Mouse (Mus musculus): Measurements from ENCODE around the gene Mto1. TPM values are rescaled to one million over a fixed set of nuclear protein-coding genes. Genes with fewer than 3 reads are reported as not detected.
A peak's percentile ranks its signal among the peaks of the same experiment; 100 is the strongest.
"Not testable (repeated sequence)": the region's sequence is repeated elsewhere in the genome, so short reads cannot be mapped to it uniquely, and the experiment has no call there.

Mto1 gene
- polyA plus RNA-seq, 1 experiment from 2014 or later: 26.2 TPM

DNA sequence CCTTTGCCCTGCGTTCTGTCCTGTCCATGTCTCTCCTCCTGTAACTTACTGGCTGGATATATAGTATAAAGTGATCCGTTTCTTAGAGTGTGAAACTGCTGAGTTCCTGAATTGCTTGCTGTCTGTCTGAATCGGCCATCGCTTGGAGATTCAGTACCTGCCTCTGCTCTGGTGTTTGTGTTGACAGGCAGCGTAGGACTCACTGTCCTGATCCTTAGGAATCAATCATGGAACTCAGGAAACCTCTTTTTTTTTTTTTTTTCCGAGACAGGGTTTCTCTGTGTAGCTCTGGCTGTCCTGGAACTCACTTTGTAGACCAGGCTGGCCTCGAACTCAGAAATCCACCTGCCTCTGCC, 58.7 kb downstream of the Mto1 start:
- H3K4me2 ChIP-seq: peak overlapping the region; percentile 26; the same call in 1 of the 2 replicates
- WGBS: 31% methylated on average over 7 of the region's 7 CpGs
- ATAC-seq (replicated peaks; ENCODE audit: insufficient number of reproducible peaks, insufficient read depth, low FRiP score, low read depth): no peak

DNA sequence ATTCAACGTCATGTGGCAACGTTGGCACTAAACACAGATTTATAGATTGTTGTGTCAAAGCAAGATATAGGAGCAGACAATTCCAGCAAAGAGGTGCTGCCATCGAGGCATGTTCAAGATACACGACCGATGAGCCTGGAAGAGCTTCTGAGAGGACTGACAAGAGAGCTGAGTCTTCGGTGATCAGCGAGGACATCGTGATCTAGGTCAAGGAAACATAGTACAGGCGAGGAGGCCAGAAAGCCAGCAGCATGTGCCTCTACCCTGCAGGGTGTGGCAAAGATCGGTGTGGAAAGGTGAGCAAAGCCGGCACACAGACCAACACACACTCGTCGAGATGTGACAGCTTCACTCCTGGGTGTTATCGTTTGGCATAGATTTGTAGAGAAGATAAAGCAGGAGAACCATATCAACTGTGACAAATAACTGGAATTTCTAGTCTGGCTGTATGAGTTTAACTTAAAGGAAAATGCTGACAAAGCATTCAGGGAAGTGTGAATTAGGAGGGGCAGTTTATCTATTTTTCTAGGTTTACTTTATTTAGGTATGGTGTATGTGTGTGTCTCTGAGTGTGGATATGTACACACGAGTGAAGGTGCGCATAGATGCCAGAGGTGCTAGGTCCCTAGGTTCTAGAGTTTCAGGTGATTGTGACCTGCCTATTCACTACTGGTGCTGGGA, 60.2 kb downstream of the Mto1 start:
- Histone ChIP-seq H3K27me3 (no peaks in the 10 kb centered on the region), H3K4me2 (no peak overlapping the region), H3K36me3 (no peaks in the 10 kb centered on the region), H3K4me3 (no peak overlapping the region), H3K27ac (no peak overlapping the region), H3K9ac (no peak overlapping the region), H3K4me1 (replicated peaks) (peaks cover 27% of the 10 kb centered on the region), H3K9me3 (replicated peaks) (no peaks in the 10 kb centered on the region)
- no peak for ATAC-seq (replicated peaks; ENCODE audit: insufficient number of reproducible peaks, insufficient read depth, low FRiP score, low read depth)
- WGBS: 78% methylated on average over 16 of the region's 16 CpGs

More for the DNA sequence above, 58.7 kb downstream of the Mto1 start:
- Histone ChIP-seq H3K36me3 (no peaks in the 10 kb centered on the region), H3K27ac (peak overlapping the region; percentile 63), H3K9ac (no peak overlapping the region), H3K4me3 (no peak overlapping the region), H3K4me1 (replicated peaks) (peaks cover 25% of the 10 kb centered on the region), H3K9me3 (replicated peaks) (no peaks in the 10 kb centered on the region), H3K27me3 (no peaks in the 10 kb centered on the region)

DNA sequence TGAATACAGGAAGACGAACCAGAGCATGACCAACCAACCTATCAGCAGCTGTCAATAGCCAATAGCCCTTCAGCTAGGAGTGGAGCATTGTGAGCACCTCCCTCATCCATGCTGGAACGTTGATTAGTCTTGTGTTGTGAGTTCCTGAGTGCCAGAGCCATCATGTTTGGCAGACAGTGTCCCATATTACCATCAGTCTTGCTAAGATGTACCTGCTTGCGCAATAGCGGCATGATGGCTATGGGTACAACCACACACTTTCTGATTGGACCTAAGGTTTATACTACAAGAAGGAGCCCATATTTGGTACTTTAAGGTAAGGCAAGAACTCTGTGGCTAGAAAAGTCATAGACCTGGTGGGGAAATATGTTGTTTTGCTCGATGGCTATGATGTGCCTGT, 63.7 kb downstream of the Mto1 start:
- ATAC-seq (replicated peaks; ENCODE audit: insufficient number of reproducible peaks, insufficient read depth, low FRiP score, low read depth): no peak
- no peak overlapping the region for H3K4me2 ChIP-seq
- H3K9me3 ChIP-seq (replicated peaks): no peaks in the 10 kb centered on the region
- 93% methylated on average over 5 of the region's 5 CpGs for WGBS
- no peak overlapping the region for H3K9ac ChIP-seq
- H3K27ac ChIP-seq: peak overlapping the region; percentile 88; the same call in 1 of the 2 replicates
- H3K4me3 ChIP-seq: no peak overlapping the region
- peaks cover 27% of the 10 kb centered on the region for H3K4me1 ChIP-seq (replicated peaks)
- no peaks in the 10 kb centered on the region for H3K36me3 ChIP-seq
- no peaks in the 10 kb centered on the region for H3K27me3 ChIP-seq

DNA sequence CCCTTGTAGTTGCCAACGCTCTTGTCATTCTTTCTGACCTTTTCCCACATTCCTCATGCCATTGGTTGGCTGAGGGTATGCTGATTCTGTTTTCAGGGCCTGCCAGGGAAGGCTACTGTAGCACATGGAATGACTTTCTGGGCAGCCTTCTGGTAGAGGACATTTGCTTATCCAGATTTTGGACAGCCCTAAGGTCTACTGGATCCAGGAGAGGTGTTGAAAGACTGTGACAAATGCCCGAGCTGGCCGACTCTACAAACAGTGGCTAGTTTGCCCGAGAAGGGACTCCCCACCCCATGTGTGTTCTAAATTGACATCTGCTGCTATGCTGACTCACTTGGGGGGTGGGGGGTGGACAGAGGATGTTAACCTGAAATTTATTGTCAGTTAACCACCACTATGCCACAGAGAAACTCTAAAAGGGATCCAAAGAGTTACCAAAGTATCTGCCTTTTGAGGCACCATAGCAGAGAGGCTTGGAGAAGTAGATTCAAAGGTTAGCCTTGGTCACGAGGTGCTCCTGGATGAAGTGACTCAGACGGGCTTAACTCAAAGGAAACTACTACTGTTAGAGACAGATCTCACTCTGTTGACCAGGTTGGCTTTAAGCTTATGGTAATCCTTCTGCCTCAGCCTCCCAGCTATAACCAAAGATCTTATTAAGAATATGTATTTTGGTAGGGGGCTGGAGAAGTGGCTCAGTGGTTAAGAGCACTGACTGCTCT, 65.9 kb downstream of the Mto1 start:
- H3K27me3 ChIP-seq: no peaks in the 10 kb centered on the region
- no peaks in the 10 kb centered on the region for H3K36me3 ChIP-seq
- H3K4me3 ChIP-seq: no peak overlapping the region
- WGBS: 37% methylated on average over 6 of the region's 6 CpGs
- peaks cover 26% of the 10 kb centered on the region for H3K4me1 ChIP-seq (replicated peaks)
- no peak overlapping the region for H3K9ac ChIP-seq
- H3K27ac ChIP-seq: peak overlapping the region; percentile 88
- ATAC-seq (replicated peaks; ENCODE audit: insufficient number of reproducible peaks, insufficient read depth, low FRiP score, low read depth): peak; percentile 88
- H3K9me3 ChIP-seq (replicated peaks): no peaks in the 10 kb centered on the region
- 0 out of 2 replicates have a peak overlapping the region, but pooled peaks have one; percentile 12 for H3K4me2 ChIP-seq

DNA sequence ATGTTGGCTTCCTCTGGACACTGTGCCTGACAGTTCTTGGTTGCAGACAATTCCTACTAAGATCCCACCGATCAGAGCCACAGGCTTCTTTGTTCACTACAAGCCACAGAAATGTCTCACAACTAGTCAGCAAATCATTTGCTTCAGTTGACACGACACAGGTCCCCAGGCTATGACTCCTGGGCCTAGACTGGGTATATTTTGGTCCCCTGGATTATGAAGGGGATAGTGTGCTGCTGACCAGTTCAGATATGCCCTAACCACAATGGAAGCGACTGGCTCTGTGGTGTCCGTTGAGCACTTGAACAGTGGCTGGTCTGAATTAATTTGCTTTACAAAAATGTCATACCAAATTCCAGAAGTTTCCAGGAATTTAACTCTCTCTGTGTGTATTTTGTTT, 66.7 kb downstream of the Mto1 start:
- 59% methylated on average over 4 of the region's 4 CpGs for WGBS
- no peaks in the 10 kb centered on the region for H3K9me3 ChIP-seq (replicated peaks)
- H3K4me2 ChIP-seq: no peak overlapping the region
- peaks cover 27% of the 10 kb centered on the region for H3K4me1 ChIP-seq (replicated peaks)
- no peak overlapping the region for H3K9ac ChIP-seq
- no peaks in the 10 kb centered on the region for H3K36me3 ChIP-seq
- H3K27ac ChIP-seq: peak overlapping the region; percentile 88
- no peak for ATAC-seq (replicated peaks; ENCODE audit: insufficient number of reproducible peaks, insufficient read depth, low FRiP score, low read depth)
- no peak overlapping the region for H3K4me3 ChIP-seq
- no peaks in the 10 kb centered on the region for H3K27me3 ChIP-seq

DNA sequence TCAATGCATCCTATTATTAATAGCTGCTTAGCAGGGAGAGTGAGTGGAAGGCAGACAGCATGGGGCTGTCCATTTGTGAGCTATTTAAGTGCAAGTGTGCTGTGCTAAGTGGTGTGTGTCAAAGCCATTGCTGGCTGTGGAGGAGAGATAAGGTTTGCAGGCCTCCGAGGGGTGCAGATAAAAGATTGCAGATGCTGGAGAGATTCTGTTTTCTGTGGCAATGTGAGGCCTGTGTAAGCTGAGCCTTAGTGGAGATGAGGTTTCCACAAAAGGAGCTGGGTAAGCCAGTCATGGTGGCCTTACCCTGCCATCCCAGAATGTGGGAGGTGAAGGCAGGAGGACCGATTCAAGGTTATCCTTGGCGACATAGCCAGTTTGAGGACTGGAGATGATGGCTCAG, 68.1 kb downstream of the Mto1 start:
- Histone ChIP-seq H3K27me3 (no peaks in the 10 kb centered on the region), H3K4me3 (no peak overlapping the region), H3K36me3 (no peaks in the 10 kb centered on the region), H3K9ac (no peak overlapping the region), H3K4me2 (no peak overlapping the region), H3K27ac (peak overlapping the region; percentile 36), H3K9me3 (replicated peaks) (no peaks in the 10 kb centered on the region), H3K4me1 (replicated peaks) (peaks cover 41% of the 10 kb centered on the region)
- no peak for ATAC-seq (replicated peaks; ENCODE audit: insufficient number of reproducible peaks, insufficient read depth, low FRiP score, low read depth)
- 29% methylated on average over 3 of the region's 3 CpGs for WGBS

DNA sequence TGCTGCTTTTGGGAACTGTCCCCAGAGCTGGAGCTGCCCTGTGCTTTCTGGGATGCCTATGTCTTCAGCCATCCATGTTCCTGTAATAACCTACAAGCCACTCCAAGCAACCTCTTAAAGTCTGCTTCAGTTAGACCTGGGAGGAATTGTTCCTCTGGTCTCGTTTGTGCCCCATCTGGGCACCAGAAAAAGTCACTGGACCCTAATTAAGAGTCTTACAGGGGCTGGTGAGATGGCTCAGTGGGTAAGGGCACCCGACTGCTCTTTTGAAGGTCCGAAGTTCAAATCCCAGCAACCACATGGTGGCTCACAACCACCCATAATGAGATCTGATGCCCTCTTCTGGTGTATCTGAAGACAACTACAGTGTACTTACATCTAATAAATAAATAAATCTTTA, 69.2 kb downstream of the Mto1 start:
- not testable (repeated sequence) for H3K4me2 ChIP-seq; H3K36me3 ChIP-seq; H3K27me3 ChIP-seq; H3K9me3 ChIP-seq (replicated peaks); H3K9ac ChIP-seq; H3K27ac ChIP-seq; ATAC-seq (replicated peaks; ENCODE audit: insufficient number of reproducible peaks, insufficient read depth, low FRiP score, low read depth); H3K4me3 ChIP-seq
- 78% methylated on average over 3 of the region's 3 CpGs for WGBS
- peaks cover 47% of the 10 kb centered on the region for H3K4me1 ChIP-seq (replicated peaks)

DNA sequence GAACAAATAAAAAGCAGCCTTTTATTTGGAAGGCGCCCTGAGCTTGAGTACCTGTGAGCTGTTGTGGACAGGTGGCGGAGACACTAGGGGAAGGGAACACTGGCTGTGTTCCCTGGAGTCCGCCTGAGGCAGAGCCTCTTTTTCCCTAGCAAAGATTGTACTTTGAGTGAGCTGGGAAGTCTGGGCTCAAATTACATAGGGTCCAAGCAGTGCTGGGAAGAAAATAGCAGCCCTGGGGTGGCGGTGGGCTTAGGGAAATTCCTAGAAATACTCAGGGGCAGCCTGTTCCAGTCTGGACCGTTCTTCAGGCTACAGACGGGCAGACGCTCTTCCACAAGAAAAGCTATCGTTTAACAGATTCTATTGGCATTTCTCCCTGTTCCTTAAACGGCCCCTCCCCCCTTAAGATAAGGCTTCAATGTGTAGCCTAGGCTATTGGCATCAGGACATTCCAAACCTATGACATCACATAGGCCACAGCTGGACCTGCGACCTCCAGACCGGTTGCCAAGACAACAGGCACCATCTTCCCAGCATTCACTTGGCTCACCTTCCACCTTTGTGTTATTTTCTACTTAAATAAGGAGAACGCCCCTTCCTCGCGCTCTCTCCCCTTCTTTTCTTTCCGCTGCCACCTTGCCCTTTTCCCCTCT, 72.2 kb downstream of the Mto1 start:
- Histone ChIP-seq H3K27me3 (no peaks in the 10 kb centered on the region), H3K9ac (peak overlapping the region; percentile 27), H3K27ac (peak overlapping the region; percentile 63), H3K9me3 (replicated peaks) (no peaks in the 10 kb centered on the region), H3K4me3 (peak overlapping the region; percentile 52), H3K4me1 (replicated peaks) (peaks cover 29% of the 10 kb centered on the region), H3K36me3 (no peaks in the 10 kb centered on the region), H3K4me2 (peak overlapping the region; percentile 91)
- peak; percentile 65 for ATAC-seq (replicated peaks; ENCODE audit: insufficient number of reproducible peaks, insufficient read depth, low FRiP score, low read depth)
- 4% methylated on average over 15 of the region's 15 CpGs for WGBS

DNA sequence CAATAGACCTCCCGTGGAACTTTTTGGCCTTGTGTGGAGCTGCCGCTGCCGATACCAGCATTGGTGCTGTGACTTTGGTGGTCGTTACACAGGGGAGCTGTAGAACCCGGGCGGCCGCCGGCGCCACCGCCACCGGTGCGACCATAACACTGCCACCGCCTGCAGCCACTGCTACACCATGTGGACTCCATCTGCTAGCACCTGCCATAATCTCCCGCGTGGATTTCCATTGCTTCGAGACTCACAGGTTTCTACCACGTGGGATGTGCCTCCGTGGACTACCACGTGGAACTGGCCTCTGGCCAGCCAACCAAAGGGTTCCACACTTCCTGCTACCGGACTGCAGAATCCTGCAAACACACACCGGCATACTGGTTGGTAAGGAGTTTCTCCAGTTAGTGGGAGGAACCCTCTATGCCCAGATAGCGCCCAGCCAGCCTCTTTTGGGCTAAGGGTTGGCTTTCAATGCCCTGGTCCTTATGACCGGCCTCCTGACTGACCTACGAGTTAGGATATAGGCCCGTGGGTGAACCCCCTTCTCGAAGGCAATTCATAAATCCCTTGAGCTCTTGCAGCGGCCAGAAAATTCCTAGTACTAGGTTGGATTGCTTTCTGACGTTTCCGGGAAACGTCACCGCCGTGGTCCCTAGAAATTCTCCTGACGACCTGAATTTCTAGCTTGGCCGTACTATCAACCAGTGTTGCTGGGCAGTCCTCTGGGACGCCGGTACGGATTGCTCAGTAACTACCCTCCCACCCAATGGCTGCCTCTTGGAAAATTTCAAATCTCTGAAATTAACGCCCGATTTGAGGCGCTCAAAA, 73.0 kb downstream of the Mto1 start:
- H3K36me3 ChIP-seq: no peaks in the 10 kb centered on the region
- H3K9me3 ChIP-seq (replicated peaks): no peaks in the 10 kb centered on the region
- peak overlapping the region; percentile 52 for H3K4me3 ChIP-seq
- H3K4me2 ChIP-seq: peak overlapping the region; percentile 91
- H3K27ac ChIP-seq: peak overlapping the region; percentile 63
- H3K9ac ChIP-seq: peak overlapping the region; percentile 27
- H3K4me1 ChIP-seq (replicated peaks): peaks cover 25% of the 10 kb centered on the region
- H3K27me3 ChIP-seq: no peaks in the 10 kb centered on the region
- 3% methylated on average over 40 of the region's 40 CpGs for WGBS
- peak; percentile 39 for ATAC-seq (replicated peaks; ENCODE audit: insufficient number of reproducible peaks, insufficient read depth, low FRiP score, low read depth)

DNA sequence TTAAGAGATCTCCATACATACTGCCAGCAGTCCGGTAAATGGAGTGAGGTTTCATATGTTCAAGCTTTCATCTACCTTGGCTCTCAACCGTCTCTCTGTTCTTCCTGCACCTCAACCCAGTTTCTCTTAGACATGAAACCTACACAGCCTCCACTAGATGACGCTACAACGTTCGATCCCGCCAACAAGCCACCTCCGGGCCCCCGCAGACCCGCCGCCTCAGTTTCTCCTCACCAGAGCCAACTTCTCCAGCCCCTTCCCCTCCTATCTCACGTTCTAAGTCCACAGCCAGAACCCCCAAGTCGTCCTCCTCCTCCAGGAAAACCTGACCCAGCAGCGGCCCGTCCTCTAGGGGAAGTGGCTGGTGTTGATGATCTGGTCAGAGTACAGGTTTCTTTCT, 73.7 kb downstream of the Mto1 start:
- Histone ChIP-seq H3K27ac (peak overlapping the region; percentile 63), H3K4me1 (replicated peaks) (peaks cover 22% of the 10 kb centered on the region), H3K36me3 (no peaks in the 10 kb centered on the region), H3K4me2 (peak overlapping the region; percentile 91), H3K9ac (0 out of 2 replicates have a peak overlapping the region, but pooled peaks have one; percentile 27), H3K4me3 (peak overlapping the region; percentile 52), H3K9me3 (replicated peaks) (no peaks in the 10 kb centered on the region), H3K27me3 (no peaks in the 10 kb centered on the region)
- WGBS: 26% methylated on average over 14 of the region's 14 CpGs
- ATAC-seq (replicated peaks; ENCODE audit: insufficient number of reproducible peaks, insufficient read depth, low FRiP score, low read depth): no peak
